Mouse (Mus musculus) lung, adult 2 months (tissue): ENCODE measurements around the gene Gm11938.

ENCODE experiments used
- CTCF ChIP-seq: fragments of 200-500 bp; IDR thresholded peaks from 2 replicates; pipeline ENCODE4 v1.5.1; 2011; ENCODE audit warnings: mild to moderate bottlenecking, low read length, control low read depth; ENCODE audit not compliant: insufficient read depth
- POLR2A ChIP-seq: fragments of 200-500 bp; IDR thresholded peaks from 2 replicates; pipeline ENCODE4 v1.6.1; 2011; ENCODE audit warnings: low read depth, mild to moderate bottlenecking, control low read depth, low read length, borderline replicate concordance; ENCODE audit errors: extremely low read depth

DNA sequence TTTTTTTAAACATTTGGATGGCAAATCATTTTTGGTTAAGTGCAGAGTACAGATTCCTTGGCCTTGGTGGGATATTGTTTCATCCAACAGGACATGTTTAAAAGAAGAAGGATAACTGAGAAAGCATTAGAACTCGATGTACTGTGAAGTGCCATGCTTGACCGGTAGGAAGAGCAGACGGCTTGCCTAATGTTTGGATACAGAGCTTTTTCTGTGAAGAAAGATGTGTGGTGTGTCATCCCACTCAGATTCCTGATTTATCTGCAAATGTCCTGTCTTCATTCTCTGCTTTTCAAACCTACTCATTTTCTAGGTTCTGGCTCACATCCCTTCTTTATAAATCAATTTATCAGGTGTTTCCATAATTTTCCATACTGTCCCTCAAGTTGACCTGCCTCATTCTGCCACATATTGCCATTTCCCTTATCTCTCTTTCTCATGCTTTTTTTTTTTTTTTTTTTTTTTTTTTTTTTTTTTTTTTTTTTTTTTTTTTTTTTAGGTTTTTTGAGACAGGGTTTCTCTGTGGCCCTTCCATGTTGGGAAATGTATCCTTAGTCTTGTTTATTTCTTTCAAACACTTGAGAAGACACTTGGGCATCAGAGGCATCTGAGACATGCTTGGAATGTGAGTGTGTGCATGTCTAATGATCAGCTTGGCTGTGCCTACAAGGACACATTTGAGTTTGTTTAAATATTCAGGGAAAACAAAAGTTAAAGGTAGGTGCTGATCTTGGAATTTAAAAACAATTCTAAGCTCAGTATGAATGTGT is 44.9 kb downstream of the Gm11938 start:
- TF ChIP-seq CTCF: no peak
- TF ChIP-seq POLR2A: no peak
